Mouse (Mus musculus) ES-E14 (cell line): Measurements from ENCODE around the gene Ggt1. TPM values are rescaled to one million over a fixed set of nuclear protein-coding genes. Genes with fewer than 3 reads are reported as not detected.

Experiments
- DNase-seq: peaks from one replicate; pipeline ENCODE4 v3.0.0-alpha.2; 2013; ENCODE audit warnings: low read depth, low spot score
- H3K27ac ChIP-seq: 2 replicates; pipeline ENCODE4 v1.5.1; 2012; ENCODE audit warnings: low read depth, mild to moderate bottlenecking, low read length, moderate library complexity, mixed read lengths; ENCODE audit not compliant: poor library complexity, insufficient read depth, severe bottlenecking
- H3K36me3 ChIP-seq: 2 replicates; pipeline ENCODE4 v1.6.1; 2012; ENCODE audit warnings: mild to moderate bottlenecking, low read length, moderate library complexity, mixed read lengths; ENCODE audit not compliant: control insufficient read depth, poor library complexity, insufficient read depth, severe bottlenecking
- H3K4me1 ChIP-seq, 2 experiments: fragments of 150-350 bp in 1 of 2; sonication (generic) in 1 of 2; 2 replicates each; pipeline ENCODE4 v1.6.1; 2012; ENCODE audit warnings: low read length in 2 of 2, mild to moderate bottlenecking in 1 of 2, mixed read lengths in 1 of 2; ENCODE audit not compliant: control insufficient read depth in 2 of 2, insufficient read depth in 2 of 2, poor library complexity in 1 of 2
- H3K4me3 ChIP-seq, 2 experiments: fragments of 150-350 bp in 1 of 2; sonication (generic) in 1 of 2; 2 replicates each; pipeline ENCODE4 v1.5.1; 2012; ENCODE audit warnings: low read length in 2 of 2, low read depth in 1 of 2, mild to moderate bottlenecking in 1 of 2, mixed read lengths in 1 of 2; ENCODE audit not compliant: insufficient read depth in 1 of 2, poor library complexity in 1 of 2, severe bottlenecking in 1 of 2
- H3K9ac ChIP-seq: 2 replicates; pipeline ENCODE4 v1.6.1; 2012; ENCODE audit warnings: low read depth, mild to moderate bottlenecking, low read length, mixed read lengths; ENCODE audit not compliant: poor library complexity, insufficient read depth, severe bottlenecking
- H3K9me3 ChIP-seq: fragments of 150-350 bp; sonication (generic); 2 replicates; pipeline ENCODE4 v1.6.1; 2012; ENCODE audit warnings: low read depth, mild to moderate bottlenecking, low read length; ENCODE audit not compliant: control insufficient read depth, insufficient read depth
- CHD2 ChIP-seq: IDR thresholded peaks from 2 replicates; pipeline ENCODE4 v1.6.1; 2014; ENCODE audit warnings: mild to moderate bottlenecking, low read depth, low read length, inconsistent platforms
- HCFC1 ChIP-seq: IDR thresholded peaks from 2 replicates; pipeline ENCODE4 v1.6.1; 2012; ENCODE audit warnings: low read length, inconsistent platforms, borderline replicate concordance; ENCODE audit not compliant: insufficient read depth
- MAFK ChIP-seq: IDR thresholded peaks from 2 replicates; pipeline ENCODE4 v1.6.1; 2014; ENCODE audit warnings: mild to moderate bottlenecking, low read depth, low read length, inconsistent platforms; ENCODE audit not compliant: insufficient read depth
- ZC3H11A ChIP-seq: IDR thresholded peaks from 2 replicates; pipeline ENCODE4 v1.6.1; 2012; ENCODE audit warnings: low read depth, mild to moderate bottlenecking, inconsistent platforms, low read length, borderline replicate concordance
- ZNF384 ChIP-seq: IDR thresholded peaks from 2 replicates; pipeline ENCODE4 v1.6.1; 2012; ENCODE audit warnings: low read depth, low read length, inconsistent platforms
- in situ Hi-C, 2 experiments: fragments of 600-800 bp; cut with MboI; formaldehyde crosslinking; loops; one replicate each; pipeline ENCODE4 v1.15.1; 2025; ENCODE audit warnings: low sequenced_read_pairs in 2 of 2, inconsistent platforms in 1 of 2; ENCODE audit not compliant: unreplicated experiment in 2 of 2
- total RNA-seq: library from RNA; depleted of rRNA; stranded (reverse); fragments of 300-350 nt; gene quantifications from 2 replicates; pipeline ENCODE4 v1.2.3, GENCODE M21; 2012

The Ggt1 gene
- total RNA-seq, 1 experiment, result 23.6 TPM

DNA sequence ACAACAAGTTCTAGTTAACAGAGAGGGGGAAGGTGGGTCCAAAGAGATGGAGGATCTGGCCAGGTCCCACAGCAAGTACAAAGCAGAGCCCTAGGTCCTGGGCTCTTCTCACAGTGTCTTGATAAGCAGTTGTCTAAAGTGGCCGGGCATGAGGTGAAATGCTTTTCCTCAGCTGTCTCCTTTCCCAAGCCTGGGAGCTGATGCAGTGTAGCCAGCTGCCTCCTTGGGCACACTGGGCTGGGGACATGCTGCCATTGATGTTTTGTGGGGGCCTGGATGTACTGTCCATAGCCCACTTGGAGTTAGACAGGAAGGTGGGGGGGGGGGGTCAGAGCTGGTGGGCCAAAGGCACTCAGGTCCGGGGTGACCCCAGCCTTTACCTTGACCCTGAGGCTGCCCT, 9.3 kb upstream of the Ggt1 start:
- no peak for DNase-seq
- no peak overlapping the region for H3K27ac ChIP-seq
- H3K4me1 ChIP-seq, result peaks cover 2 to 13% of the 10 kb centered on the region in 2 experiments; a peak in 2 of 4 replicates
- H3K9me3 ChIP-seq, result no peaks in the 10 kb centered on the region
- in situ Hi-C loops, result no loop called here
- H3K9ac ChIP-seq, result no peak overlapping the region
- no peaks in the 10 kb centered on the region for H3K36me3 ChIP-seq
- TF ChIP-seq ZNF384 (no peak), ZC3H11A (no peak), HCFC1 (no peak), MAFK (no peak), CHD2 (no peak)
- H3K4me3 ChIP-seq, result no peak overlapping the region

GRCm38 (mm10) chr10:75552701-75553450, 8.5 kb upstream of the Ggt1 start:
- in situ Hi-C loops, result no loop called here
- H3K27ac ChIP-seq, result no peak overlapping the region
- DNase-seq, result no peak
- H3K9ac ChIP-seq, result no peak overlapping the region
- no peak for TF ChIP-seq ZNF384
- TF ChIP-seq HCFC1, result no peak
- no peak for TF ChIP-seq ZC3H11A
- no peak for TF ChIP-seq MAFK
- TF ChIP-seq CHD2, result no peak
- H3K4me3 ChIP-seq, result no peak overlapping the region
- H3K36me3 ChIP-seq, result no peaks in the 10 kb centered on the region
- peaks cover 2 to 13% of the 10 kb centered on the region in 2 experiments; a peak in 2 of 4 replicates for H3K4me1 ChIP-seq
- H3K9me3 ChIP-seq, result no peaks in the 10 kb centered on the region

GRCm38 (mm10) chr10:75554090-75554489, 7.3 kb upstream of the Ggt1 start:
- H3K27ac ChIP-seq, result no peak overlapping the region
- in situ Hi-C loops, result no loop called here
- H3K4me1 ChIP-seq, result peaks cover 3 to 14% of the 10 kb centered on the region in 2 experiments; a peak in 2 of 4 replicates
- H3K4me3 ChIP-seq, result no peak overlapping the region
- TF ChIP-seq HCFC1, result no peak
- peak; percentile 34; the same call in 1 of the 2 replicates for TF ChIP-seq MAFK
- TF ChIP-seq ZC3H11A, result no peak
- no peaks in the 10 kb centered on the region for H3K36me3 ChIP-seq
- no peak overlapping the region for H3K9ac ChIP-seq
- DNase-seq, result no peak
- H3K9me3 ChIP-seq, result no peaks in the 10 kb centered on the region

DNA sequence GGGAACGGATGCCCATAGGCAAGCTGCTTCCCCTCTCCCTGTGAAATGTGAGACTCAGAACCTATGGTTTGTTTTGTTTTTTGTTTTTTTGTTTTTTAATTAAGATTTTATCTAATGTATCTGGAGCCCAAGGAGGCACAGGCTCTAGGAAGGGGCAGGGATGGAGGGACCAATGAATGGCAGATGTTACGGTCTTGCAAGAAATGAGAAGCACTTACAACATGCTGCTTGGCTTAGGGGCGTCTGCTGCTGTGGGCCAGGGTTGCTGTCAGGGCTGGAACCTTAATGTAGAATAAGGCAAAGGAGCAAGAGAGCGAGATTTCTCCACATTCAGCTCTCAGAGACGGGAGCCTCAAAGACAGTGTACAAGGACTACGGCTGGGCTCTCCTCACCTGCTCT, 5.8 kb upstream of the Ggt1 start:
- DNase-seq, result no peak
- no peaks in the 10 kb centered on the region for H3K36me3 ChIP-seq
- no peak overlapping the region for H3K4me3 ChIP-seq
- in situ Hi-C loops, result no loop called here
- TF ChIP-seq CHD2 (no peak), HCFC1 (no peak), ZC3H11A (no peak), ZNF384 (no peak), MAFK (no peak)
- H3K9ac ChIP-seq, result no peak overlapping the region
- peaks cover 5 to 21% of the 10 kb centered on the region in 2 experiments; a peak in 2 of 4 replicates for H3K4me1 ChIP-seq
- H3K9me3 ChIP-seq, result no peaks in the 10 kb centered on the region
- H3K27ac ChIP-seq, result no peak overlapping the region

- peaks cover 5 to 20% of the 10 kb centered on the region in 2 experiments; a peak in 2 of 4 replicates for H3K4me1 ChIP-seq
- in situ Hi-C loops, result no loop called here
- DNase-seq, result no peak
- no peaks in the 10 kb centered on the region for H3K9me3 ChIP-seq
- no peak overlapping the region for H3K4me3 ChIP-seq
- H3K9ac ChIP-seq, result no peak overlapping the region
- H3K36me3 ChIP-seq, result no peaks in the 10 kb centered on the region
- no peak overlapping the region for H3K27ac ChIP-seq
- TF ChIP-seq CHD2 (no peak), MAFK (no peak), HCFC1 (no peak), ZNF384 (no peak), ZC3H11A (no peak)
Observed at GRCm38 (mm10) chr10:75556026-75556425, 5.4 kb upstream of the Ggt1 start.
